Mouse (Mus musculus) cortical plate, adult 2 months (tissue): ENCODE results near the gene Ppp1cb. TPM values are rescaled to one million over a fixed set of nuclear protein-coding genes. Genes with fewer than 3 reads are reported as not detected.
"Not testable (repeated sequence)": the region's sequence is repeated elsewhere in the genome, so short reads cannot be mapped to it uniquely, and the experiment has no call there.

Experiments used
- H3K27ac ChIP-seq: fragments of 200-500 bp; 2 replicates; pipeline ENCODE4 v1.5.1; 2012; ENCODE audit warnings: low read length, control low read depth, inconsistent platforms; ENCODE audit not compliant: insufficient read depth
- H3K4me1 ChIP-seq: fragments of 200-500 bp; 2 replicates; pipeline ENCODE4 v1.6.1; 2011; ENCODE audit warnings: low read length; ENCODE audit not compliant: control insufficient read depth, insufficient read depth
- H3K4me3 ChIP-seq: fragments of 200-500 bp; 2 replicates; pipeline ENCODE4 v1.5.1; 2011; ENCODE audit warnings: mild to moderate bottlenecking, low read length, control low read depth; ENCODE audit not compliant: insufficient read depth
- CTCF ChIP-seq: fragments of 200-500 bp; IDR thresholded peaks from 2 replicates; pipeline ENCODE4 v1.5.1; 2011; ENCODE audit warnings: mild to moderate bottlenecking, control low read depth, low read length; ENCODE audit not compliant: insufficient read depth; ENCODE audit errors: extremely low read depth
- POLR2A ChIP-seq: fragments of 200-500 bp; IDR thresholded peaks from 2 replicates; pipeline ENCODE4 v1.6.1; 2011; ENCODE audit warnings: mild to moderate bottlenecking, low read length, control low read depth; ENCODE audit not compliant: insufficient read depth; ENCODE audit errors: extremely low read depth
- polyA plus RNA-seq: library from polyadenylated mRNA; depleted of rRNA; stranded (reverse); fragments of >200 nt; gene quantifications from 2 replicates; pipeline ENCODE4 v1.2.3, GENCODE M21; 2012

The Ppp1cb gene
- polyA plus RNA-seq, 1 experiment: 252 TPM

- Histone ChIP-seq H3K27ac (no peak overlapping the region), H3K4me3 (no peak overlapping the region), H3K4me1 (no peaks in the 10 kb centered on the region)
- TF ChIP-seq CTCF: no peak
- TF ChIP-seq POLR2A: no peak
Observed at GRCm38 (mm10) chr5:32422081-32422589, 36.5 kb upstream of the Ppp1cb start.

GRCm38 (mm10) chr5:32423339-32424046, 35.1 kb upstream of the Ppp1cb start:
- no peak overlapping the region for H3K27ac ChIP-seq
- TF ChIP-seq CTCF: no peak
- no peak for TF ChIP-seq POLR2A
- H3K4me3 ChIP-seq: no peak overlapping the region
- no peaks in the 10 kb centered on the region for H3K4me1 ChIP-seq

- TF ChIP-seq POLR2A (no peak), CTCF (no peak)
- Histone ChIP-seq H3K4me3 (no peak overlapping the region), H3K4me1 (no peaks in the 10 kb centered on the region), H3K27ac (no peak overlapping the region)
Observed at GRCm38 (mm10) chr5:32424464-32424863, 34.2 kb upstream of the Ppp1cb start.

GRCm38 (mm10) chr5:32425485-32426171, 33.0 kb upstream of the Ppp1cb start:
- Histone ChIP-seq H3K27ac (no peak overlapping the region), H3K4me3 (no peak overlapping the region), H3K4me1 (no peaks in the 10 kb centered on the region)
- TF ChIP-seq POLR2A (no peak), CTCF (no peak)

- Histone ChIP-seq H3K27ac (no peak overlapping the region), H3K4me3 (no peak overlapping the region), H3K4me1 (no peaks in the 10 kb centered on the region)
- no peak for TF ChIP-seq CTCF
- TF ChIP-seq POLR2A: no peak
Observed at GRCm38 (mm10) chr5:32430399-32430798, 28.2 kb upstream of the Ppp1cb start.

GRCm38 (mm10) chr5:32434346-32434745, 24.3 kb upstream of the Ppp1cb start:
- not testable (repeated sequence) for H3K4me3 ChIP-seq, H3K27ac ChIP-seq, H3K4me1 ChIP-seq

GRCm38 (mm10) chr5:32435612-32436011, 23.0 kb upstream of the Ppp1cb start:
- H3K4me3 ChIP-seq: no peak overlapping the region
- TF ChIP-seq CTCF (no peak), POLR2A (no peak)
- no peak overlapping the region for H3K27ac ChIP-seq
- no peaks in the 10 kb centered on the region for H3K4me1 ChIP-seq

- no peak overlapping the region for H3K4me3 ChIP-seq
- TF ChIP-seq POLR2A: no peak
- H3K27ac ChIP-seq: no peak overlapping the region
- H3K4me1 ChIP-seq: no peaks in the 10 kb centered on the region
Observed at GRCm38 (mm10) chr5:32437901-32438563, 20.6 kb upstream of the Ppp1cb start.

GRCm38 (mm10) chr5:32438564-32438922, 20.1 kb upstream of the Ppp1cb start:
- TF ChIP-seq CTCF (no peak), POLR2A (no peak)
- H3K4me3 ChIP-seq: no peak overlapping the region
- H3K4me1 ChIP-seq: no peaks in the 10 kb centered on the region
- H3K27ac ChIP-seq: no peak overlapping the region

- no peak for TF ChIP-seq POLR2A
- no peak for TF ChIP-seq CTCF
- H3K4me3 ChIP-seq: no peak overlapping the region
- H3K4me1 ChIP-seq: no peaks in the 10 kb centered on the region
- no peak overlapping the region for H3K27ac ChIP-seq
Observed at GRCm38 (mm10) chr5:32441336-32441735, 17.3 kb upstream of the Ppp1cb start.

- no peak overlapping the region for H3K27ac ChIP-seq
- TF ChIP-seq CTCF (no peak), POLR2A (no peak)
- no peaks in the 10 kb centered on the region for H3K4me1 ChIP-seq
- no peak overlapping the region for H3K4me3 ChIP-seq
Observed at GRCm38 (mm10) chr5:32441992-32442575, 16.6 kb upstream of the Ppp1cb start.
